Mouse (Mus musculus) liver, adult (tissue): ENCODE data around the gene Col9a2.

Source experiments
- GATA4 ChIP-seq: IDR thresholded peaks from 2 replicates; pipeline ENCODE4 v1.6.1; 2014; ENCODE audit warnings: mild to moderate bottlenecking, low read length; ENCODE audit not compliant: insufficient replicate concordance

Col9a2 gene

GRCm38 (mm10) chr4:121015268-121015659 lies 23.9 kb upstream of the Col9a2 start:
- TF ChIP-seq GATA4, result no peak

- TF ChIP-seq GATA4, result peak; percentile 83; the same call in 1 of the 2 replicates
These were observed 22.9 kb upstream of the Col9a2 start for GRCm38 (mm10) chr4:121016021-121016898.

GRCm38 (mm10) chr4:121016928-121017657 lies 22.1 kb upstream of the Col9a2 start, which contains the start of gene Smap2:
Gene Smap2 (minus strand): TSS chr4:121017247.
- no peak for TF ChIP-seq GATA4

GRCm38 (mm10) chr4:121018250-121018649 lies 20.9 kb upstream of the Col9a2 start:
- no peak for TF ChIP-seq GATA4

- no peak for TF ChIP-seq GATA4
These were observed 19.0 kb upstream of the Col9a2 start for GRCm38 (mm10) chr4:121020040-121020790.

GRCm38 (mm10) chr4:121021911-121022310 lies 17.3 kb upstream of the Col9a2 start:
- TF ChIP-seq GATA4, result peak; percentile 64; the same call in 1 of the 2 replicates

GRCm38 (mm10) chr4:121023464-121023863 lies 15.7 kb upstream of the Col9a2 start:
- peak; percentile 49 for TF ChIP-seq GATA4

- 0 out of 2 replicates have a peak, but pooled peaks have one; percentile 48 for TF ChIP-seq GATA4
These were observed 15.2 kb upstream of the Col9a2 start for GRCm38 (mm10) chr4:121023941-121024340.

- no peak for TF ChIP-seq GATA4
These were observed 13.5 kb upstream of the Col9a2 start for GRCm38 (mm10) chr4:121025681-121026080.

- TF ChIP-seq GATA4, result no peak
These were observed 11.0 kb upstream of the Col9a2 start for GRCm38 (mm10) chr4:121028146-121028545.

GRCm38 (mm10) chr4:121028659-121029392 lies 10.4 kb upstream of the Col9a2 start:
- TF ChIP-seq GATA4, result no peak

GRCm38 (mm10) chr4:121029632-121030031 lies 9.6 kb upstream of the Col9a2 start:
- TF ChIP-seq GATA4, result no peak

- TF ChIP-seq GATA4, result no peak
These were observed 7.7 kb upstream of the Col9a2 start for GRCm38 (mm10) chr4:121031440-121031839.

- no peak for TF ChIP-seq GATA4
These were observed 6.2 kb upstream of the Col9a2 start for GRCm38 (mm10) chr4:121033006-121033405.
